Mouse (Mus musculus): ENCODE results near the gene Pqlc2. TPM values are rescaled to one million over a fixed set of nuclear protein-coding genes. Genes with fewer than 3 reads are reported as not detected.

The Pqlc2 gene
- polyA plus RNA-seq, 1 experiment from 2014 or later = 20.9 TPM

DNA sequence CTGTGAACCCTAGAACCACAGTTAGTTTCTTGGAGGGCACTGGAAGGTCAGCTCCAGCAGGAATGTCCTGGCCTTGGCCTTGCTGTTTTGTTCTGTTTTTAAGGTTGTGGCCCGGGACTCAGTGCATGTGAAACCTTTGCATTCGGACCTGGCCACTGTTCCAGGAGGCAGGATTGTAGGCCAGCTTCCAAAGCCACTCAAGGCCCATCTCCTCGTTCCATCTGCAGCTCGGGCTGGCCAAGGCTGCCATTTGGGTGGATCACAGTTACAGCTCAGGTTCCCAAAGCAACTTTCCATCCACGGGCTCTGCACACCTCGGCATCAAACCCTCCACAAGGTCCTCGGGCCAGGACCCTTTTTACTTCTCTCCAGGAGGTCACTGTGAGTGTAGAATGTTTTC, 35.9 kb downstream of the Pqlc2 start:
- peaks cover 9% of the 10 kb centered on the region; the same call in 1 of the 2 replicates for H3K36me3 ChIP-seq (ENCODE audit: control insufficient read depth, insufficient read depth, low read length)
- no peak overlapping the region for H3K27ac ChIP-seq (replicated peaks)
- H3K4me1 ChIP-seq (replicated peaks; ENCODE audit: control insufficient read depth, insufficient read depth) = no peaks in the 10 kb centered on the region
- no peak overlapping the region for H3K4me2 ChIP-seq (replicated peaks; ENCODE audit: low read depth)
- no peaks in the 10 kb centered on the region for H3K27me3 ChIP-seq (ENCODE audit: control insufficient read depth, insufficient read depth, low read length)
- 89% methylated on average over 7 of the region's 7 CpGs for WGBS
- ATAC-seq (ENCODE audit: low FRiP score, low TSS enrichment) (no peak), DNase-seq (ENCODE audit: low spot score) (no peak)
- no peak overlapping the region for H3K9ac ChIP-seq (ENCODE audit: low read length)
- TF ChIP-seq CTCF (IDR thresholded peaks at IDR 0.05; ENCODE audit: low read depth) (no peak), EP300 (optimal IDR thresholded peaks at IDR 0.05) (no peak)
- no peak overlapping the region for H3K4me3 ChIP-seq (ENCODE audit: low read depth, low read length)
- no peaks in the 10 kb centered on the region for H3K9me3 ChIP-seq (ENCODE audit: control insufficient read depth, low read length)

DNA sequence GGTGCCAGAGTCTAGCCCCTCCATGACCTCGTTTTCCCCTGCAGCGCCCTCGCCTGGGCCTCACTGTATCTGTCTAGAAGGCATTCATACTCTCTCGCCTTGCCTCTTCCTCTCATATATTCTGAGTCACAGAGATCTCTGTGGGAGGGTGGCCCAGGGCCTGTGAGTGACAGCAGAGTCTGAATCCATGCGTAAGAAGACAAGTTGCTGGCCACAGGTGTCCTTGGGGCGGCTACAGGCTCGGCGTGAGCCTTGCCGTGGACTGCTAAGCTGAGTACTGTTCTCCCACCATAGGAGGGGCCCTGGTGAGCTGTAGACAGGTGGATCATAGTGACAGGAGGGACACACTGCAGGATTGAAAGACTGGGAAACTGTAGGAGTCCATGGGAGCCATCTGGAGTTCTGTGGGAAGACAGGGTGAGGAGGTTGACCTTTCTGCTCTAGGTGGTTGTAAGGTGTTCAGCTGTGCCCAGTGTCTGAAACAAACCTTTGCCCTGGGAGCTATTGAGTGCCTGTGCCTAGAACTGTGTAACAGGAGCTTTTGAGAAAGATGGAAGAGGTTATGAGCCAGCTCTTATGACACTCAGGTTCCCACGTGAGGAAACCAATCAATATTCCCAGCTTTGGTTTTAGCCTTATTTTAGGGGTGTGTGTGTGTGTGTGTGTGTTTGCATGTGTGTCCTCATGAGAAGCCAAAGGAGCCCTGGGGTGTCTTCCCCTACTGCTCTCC, 37.4 kb downstream of the Pqlc2 start:
- no peak overlapping the region for H3K4me3 ChIP-seq (ENCODE audit: low read depth, low read length)
- H3K27ac ChIP-seq (replicated peaks) = no peak overlapping the region
- H3K36me3 ChIP-seq (ENCODE audit: control insufficient read depth, insufficient read depth, low read length) = peaks cover 11% of the 10 kb centered on the region; the same call in 1 of the 2 replicates
- H3K27me3 ChIP-seq (ENCODE audit: control insufficient read depth, insufficient read depth, low read length) = no peaks in the 10 kb centered on the region
- no peak for ATAC-seq (ENCODE audit: low FRiP score, low TSS enrichment)
- no peak for TF ChIP-seq CTCF (IDR thresholded peaks at IDR 0.05; ENCODE audit: low read depth)
- no peak for TF ChIP-seq EP300 (optimal IDR thresholded peaks at IDR 0.05)
- no peak overlapping the region for H3K9ac ChIP-seq (ENCODE audit: low read length)
- 86% methylated on average over 10 of the region's 10 CpGs for WGBS
- no peak for DNase-seq (ENCODE audit: low spot score)
- no peak overlapping the region for H3K4me2 ChIP-seq (replicated peaks; ENCODE audit: low read depth)
- H3K4me1 ChIP-seq (replicated peaks; ENCODE audit: control insufficient read depth, insufficient read depth) = no peaks in the 10 kb centered on the region
- no peaks in the 10 kb centered on the region for H3K9me3 ChIP-seq (ENCODE audit: control insufficient read depth, low read length)

- H3K4me2 ChIP-seq (replicated peaks; ENCODE audit: low read depth) = no peak overlapping the region
- 0 out of 2 replicates have a peak overlapping the region, but pooled peaks have one; percentile 8 for H3K9ac ChIP-seq (ENCODE audit: low read length)
- H3K4me1 ChIP-seq (replicated peaks; ENCODE audit: control insufficient read depth, insufficient read depth) = no peaks in the 10 kb centered on the region
- no peak overlapping the region for H3K4me3 ChIP-seq (ENCODE audit: low read depth, low read length)
- ATAC-seq (ENCODE audit: low FRiP score, low TSS enrichment) (no peak), DNase-seq (ENCODE audit: low spot score) (no peak)
- H3K27ac ChIP-seq (replicated peaks) = no peak overlapping the region
- H3K27me3 ChIP-seq (ENCODE audit: control insufficient read depth, insufficient read depth, low read length) = no peaks in the 10 kb centered on the region
- H3K36me3 ChIP-seq (ENCODE audit: control insufficient read depth, insufficient read depth, low read length) = peaks cover 11% of the 10 kb centered on the region; the same call in 1 of the 2 replicates
- TF ChIP-seq CTCF (IDR thresholded peaks at IDR 0.05; ENCODE audit: low read depth) (no peak), EP300 (optimal IDR thresholded peaks at IDR 0.05) (no peak)
- 64% methylated on average over 9 of the region's 9 CpGs for WGBS
- H3K9me3 ChIP-seq (ENCODE audit: control insufficient read depth, low read length) = no peaks in the 10 kb centered on the region
These were observed 38.9 kb downstream of the Pqlc2 start for GRCm38 (mm10) chr4:139271562-139271961.

DNA sequence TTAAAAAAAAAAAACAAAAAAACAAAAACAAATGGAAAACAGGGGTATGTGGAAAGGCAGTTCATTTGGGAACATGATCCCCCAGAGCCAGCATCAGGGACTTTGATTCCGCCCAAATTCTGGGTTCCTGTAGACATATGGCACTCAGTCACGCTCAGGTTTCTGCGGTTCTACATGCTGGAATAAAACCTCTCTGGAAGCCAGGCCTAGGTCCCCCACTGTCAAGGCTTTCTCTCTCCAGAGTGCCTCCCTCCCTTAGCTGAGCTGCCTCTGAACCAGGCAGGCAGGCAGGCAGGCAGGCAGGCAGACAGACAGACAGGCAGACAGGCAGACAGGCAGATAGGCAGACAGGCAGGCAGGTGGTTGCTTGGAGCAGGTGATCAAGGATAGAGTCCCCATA, 40.3 kb downstream of the Pqlc2 start:
- TF ChIP-seq EP300 (optimal IDR thresholded peaks at IDR 0.05) (no peak), CTCF (IDR thresholded peaks at IDR 0.05; ENCODE audit: low read depth) (no peak)
- no peak for DNase-seq (ENCODE audit: low spot score)
- Histone ChIP-seq H3K27me3 (ENCODE audit: control insufficient read depth, insufficient read depth, low read length) (no peaks in the 10 kb centered on the region), H3K27ac (replicated peaks) (no peak overlapping the region), H3K36me3 (ENCODE audit: control insufficient read depth, insufficient read depth, low read length) (peaks cover 15% of the 10 kb centered on the region; the same call in 1 of the 2 replicates), H3K4me1 (replicated peaks; ENCODE audit: control insufficient read depth, insufficient read depth) (no peaks in the 10 kb centered on the region), H3K4me2 (replicated peaks; ENCODE audit: low read depth) (no peak overlapping the region), H3K4me3 (ENCODE audit: low read depth, low read length) (no peak overlapping the region), H3K9me3 (ENCODE audit: control insufficient read depth, low read length) (no peaks in the 10 kb centered on the region), H3K9ac (ENCODE audit: low read length) (no peak overlapping the region)
- 98% methylated on average over 3 of the region's 3 CpGs for WGBS
- no peak for ATAC-seq (ENCODE audit: low FRiP score, low TSS enrichment)

DNA sequence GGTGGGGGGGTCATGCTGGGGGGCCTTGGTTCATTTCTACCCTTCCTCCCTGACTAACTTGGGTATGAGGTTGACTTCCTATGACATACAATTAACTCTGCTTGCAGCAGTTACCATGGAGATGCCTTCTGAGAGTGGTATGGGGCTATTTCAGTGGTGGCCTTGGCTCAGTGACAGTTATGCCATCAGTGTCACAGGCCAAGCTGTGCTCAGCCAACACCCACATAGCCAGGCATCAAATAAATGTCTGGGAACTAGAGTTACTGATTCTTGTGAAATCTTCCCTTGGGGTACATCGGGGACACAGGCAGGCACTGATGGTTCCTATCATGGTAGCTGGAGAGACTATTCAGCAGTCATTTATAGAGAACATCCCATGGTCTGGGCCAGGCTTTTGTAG, 42.3 kb downstream of the Pqlc2 start:
- H3K27me3 ChIP-seq (ENCODE audit: control insufficient read depth, insufficient read depth, low read length) = no peaks in the 10 kb centered on the region
- H3K27ac ChIP-seq (replicated peaks) = no peak overlapping the region
- H3K4me2 ChIP-seq (replicated peaks; ENCODE audit: low read depth) = no peak overlapping the region
- H3K4me1 ChIP-seq (replicated peaks; ENCODE audit: control insufficient read depth, insufficient read depth) = no peaks in the 10 kb centered on the region
- TF ChIP-seq CTCF (IDR thresholded peaks at IDR 0.05; ENCODE audit: low read depth) = no peak
- no peak for ATAC-seq (ENCODE audit: low FRiP score, low TSS enrichment)
- H3K9ac ChIP-seq (ENCODE audit: low read length) = no peak overlapping the region
- 96% methylated on average over 1 of the region's 1 CpGs for WGBS
- no peaks in the 10 kb centered on the region for H3K9me3 ChIP-seq (ENCODE audit: control insufficient read depth, low read length)
- no peak overlapping the region for H3K4me3 ChIP-seq (ENCODE audit: low read depth, low read length)
- DNase-seq (ENCODE audit: low spot score) = no peak
- peaks cover 17% of the 10 kb centered on the region for H3K36me3 ChIP-seq (ENCODE audit: control insufficient read depth, insufficient read depth, low read length)

DNA sequence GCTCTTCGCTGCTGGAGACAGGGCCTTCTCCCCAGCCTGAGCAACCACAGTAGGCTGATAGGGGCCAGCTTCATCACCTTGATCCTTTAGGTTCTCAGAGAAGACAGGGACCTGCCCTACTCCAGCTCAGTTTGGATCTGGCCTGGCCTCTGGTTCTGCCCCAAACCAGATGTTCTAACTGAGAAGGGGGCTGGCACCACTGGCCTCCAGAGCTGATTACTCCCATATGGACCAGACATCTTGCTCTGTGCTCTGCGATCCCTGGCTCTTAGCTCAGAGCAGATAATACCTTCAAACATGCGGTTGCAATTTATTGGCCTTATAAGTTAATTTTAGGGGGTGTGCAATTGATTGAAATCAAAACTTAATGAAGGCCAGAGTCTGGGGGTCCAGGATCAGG, 43.2 kb downstream of the Pqlc2 start:
- 83% methylated on average over 3 of the region's 3 CpGs for WGBS
- H3K9me3 ChIP-seq (ENCODE audit: control insufficient read depth, low read length) = no peaks in the 10 kb centered on the region
- TF ChIP-seq EP300 (optimal IDR thresholded peaks at IDR 0.05) (no peak), CTCF (IDR thresholded peaks at IDR 0.05; ENCODE audit: low read depth) (no peak)
- H3K9ac ChIP-seq (ENCODE audit: low read length) = no peak overlapping the region
- DNase-seq (ENCODE audit: low spot score) (no peak), ATAC-seq (ENCODE audit: low FRiP score, low TSS enrichment) (no peak)
- H3K4me1 ChIP-seq (replicated peaks; ENCODE audit: control insufficient read depth, insufficient read depth) = no peaks in the 10 kb centered on the region
- peaks cover 19% of the 10 kb centered on the region for H3K36me3 ChIP-seq (ENCODE audit: control insufficient read depth, insufficient read depth, low read length)
- H3K4me2 ChIP-seq (replicated peaks; ENCODE audit: low read depth) = no peak overlapping the region
- H3K27me3 ChIP-seq (ENCODE audit: control insufficient read depth, insufficient read depth, low read length) = no peaks in the 10 kb centered on the region
- H3K4me3 ChIP-seq (ENCODE audit: low read depth, low read length) = no peak overlapping the region
- H3K27ac ChIP-seq (replicated peaks) = no peak overlapping the region

All from stomach, postnatal 0 days (tissue).